Mouse (Mus musculus): ENCODE results near the gene Syngr1.

- TF ChIP-seq CHD2 (IDR thresholded peaks at IDR 0.05; ENCODE audit: low read length) (no peak), CTCF (IDR thresholded peaks at IDR 0.05 in 2 of 3, conservative IDR thresholded peaks at IDR 0.05 in 1 of 3; ENCODE audit: control insufficient read depth in 1 of 3, insufficient read depth in 1 of 3, low read depth in 2 of 3, low read length in 3 of 3, poor library complexity in 1 of 3, severe bottlenecking in 1 of 3) (no peak)
These were observed 3.1 kb downstream of the Syngr1 start for GRCm38 (mm10) chr15:80094201-80094600.

All from MEL (cell line).